Mouse (Mus musculus): ENCODE results near the gene Cd36.

The Cd36 gene

DNA sequence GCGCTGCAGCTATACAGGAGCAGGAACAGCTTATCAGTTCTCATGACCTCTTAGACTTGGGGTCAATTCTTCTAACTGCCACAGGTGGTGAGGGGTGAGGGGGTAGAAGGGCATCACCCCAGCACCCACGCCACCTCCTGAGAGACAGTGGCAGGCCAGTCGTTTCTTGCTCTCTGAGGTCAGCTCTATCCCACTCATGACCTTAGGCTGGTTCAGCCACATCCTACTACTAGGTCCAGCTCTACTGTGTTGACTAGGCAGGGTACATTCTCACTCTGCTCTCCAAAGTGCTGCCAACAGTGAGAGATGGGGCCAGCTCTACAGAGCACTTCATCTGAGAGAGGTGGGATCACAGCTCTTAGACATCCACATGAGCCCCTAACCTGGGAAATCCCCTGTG, 30.2 kb downstream of the Cd36 start:
- no peak for DNase-seq (ENCODE audit: low spot score in 2 of 2)

DNA sequence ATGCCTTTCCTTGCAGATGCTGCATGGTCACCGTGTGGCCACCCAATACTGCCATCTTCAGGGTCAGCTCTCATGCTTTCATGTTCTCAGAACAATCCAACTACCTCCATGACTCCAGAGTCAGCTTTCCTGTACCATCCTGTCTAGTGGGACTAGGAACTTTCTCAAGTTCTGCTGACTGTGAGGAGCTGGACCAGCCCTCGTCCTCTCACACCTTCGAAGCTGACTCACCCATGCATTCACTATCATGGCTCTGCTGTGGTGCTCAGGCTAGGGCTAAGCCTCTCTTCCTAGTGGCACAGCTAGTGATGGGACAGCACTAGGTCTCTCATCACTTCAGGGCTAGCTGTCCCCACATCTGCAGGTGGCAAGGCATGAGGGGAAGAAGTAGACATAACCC, 30.7 kb downstream of the Cd36 start:
- no peak for DNase-seq (ENCODE audit: low spot score in 2 of 2)

DNA sequence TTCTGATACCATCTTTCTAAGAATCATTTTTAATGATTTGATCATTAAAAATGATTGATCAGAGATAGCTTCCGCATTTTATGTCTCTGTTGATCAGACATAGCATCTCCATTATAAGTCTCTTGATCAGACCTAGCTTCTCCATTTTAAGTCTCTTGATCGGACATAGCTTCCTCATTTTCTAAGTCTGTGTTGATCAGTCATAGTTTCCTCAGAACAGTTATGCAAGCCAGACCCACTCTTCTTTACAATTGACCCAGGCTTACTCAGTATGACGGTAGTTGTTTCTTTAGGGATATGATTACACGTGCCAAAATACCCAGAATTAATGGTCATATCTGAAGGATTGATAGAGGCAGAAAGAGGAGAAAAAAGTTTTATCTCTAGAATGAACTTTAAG, 31.3 kb downstream of the Cd36 start:
- DNase-seq (ENCODE audit: low spot score in 2 of 2), result no peak

DNA sequence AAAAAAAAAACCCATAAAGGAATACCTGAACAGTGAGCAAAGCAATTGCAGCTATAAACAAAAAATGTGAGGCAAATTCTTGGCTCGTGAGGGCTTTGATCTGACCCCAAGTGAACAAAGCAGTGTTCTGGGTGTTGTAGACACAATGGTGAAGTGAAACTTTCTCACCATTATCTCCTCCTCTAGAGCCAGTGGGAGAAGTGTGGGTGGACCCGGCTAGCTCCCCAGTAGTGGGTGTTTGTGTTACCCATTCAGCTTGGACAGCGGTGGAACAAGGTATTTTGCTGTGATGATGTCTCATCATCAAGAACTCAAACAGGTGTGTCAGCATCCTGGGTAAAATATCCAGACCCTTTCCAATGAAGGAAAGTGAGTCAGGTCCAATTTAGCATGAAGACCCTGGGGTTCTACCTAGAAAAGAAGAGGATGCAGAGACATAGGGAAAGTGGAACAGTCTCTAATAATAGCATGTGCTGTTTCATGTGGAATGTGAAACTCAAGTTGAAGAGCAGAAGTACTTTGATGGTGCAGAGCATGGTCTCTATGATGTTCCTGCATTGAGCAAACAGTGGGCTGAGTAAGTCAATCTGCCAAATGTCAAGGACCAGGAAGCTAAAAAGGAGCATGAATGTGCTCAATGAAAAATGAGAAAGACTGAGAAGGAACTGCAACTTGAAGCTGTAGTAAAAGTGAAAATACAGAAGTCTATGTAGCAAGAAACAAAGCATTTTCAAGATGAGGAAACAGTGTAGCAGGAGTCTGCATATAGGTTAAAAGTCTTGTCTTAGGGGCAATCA, 34.3 kb downstream of the Cd36 start:
- no peak for DNase-seq (ENCODE audit: low spot score in 2 of 2)

DNA sequence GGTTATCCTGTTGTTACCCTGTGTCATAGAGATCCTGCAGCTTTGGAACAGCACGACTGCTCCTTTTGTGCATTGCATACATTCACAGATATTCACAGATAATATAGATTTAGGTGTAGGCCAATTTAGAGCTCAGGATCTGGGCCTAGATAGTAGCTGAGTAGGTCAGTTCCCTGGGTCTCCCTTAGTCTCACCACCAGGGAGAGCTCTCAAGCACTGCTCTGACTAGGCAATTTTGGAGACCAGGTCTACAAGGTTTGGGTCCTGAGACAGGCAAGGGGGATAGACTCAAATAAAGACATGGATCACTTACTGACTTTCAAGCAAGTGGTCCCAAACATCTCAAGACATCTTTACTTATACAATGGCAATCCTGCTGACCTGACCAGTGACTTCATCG, 38.0 kb downstream of the Cd36 start:
- DNase-seq (ENCODE audit: low spot score in 2 of 2), result no peak

DNA sequence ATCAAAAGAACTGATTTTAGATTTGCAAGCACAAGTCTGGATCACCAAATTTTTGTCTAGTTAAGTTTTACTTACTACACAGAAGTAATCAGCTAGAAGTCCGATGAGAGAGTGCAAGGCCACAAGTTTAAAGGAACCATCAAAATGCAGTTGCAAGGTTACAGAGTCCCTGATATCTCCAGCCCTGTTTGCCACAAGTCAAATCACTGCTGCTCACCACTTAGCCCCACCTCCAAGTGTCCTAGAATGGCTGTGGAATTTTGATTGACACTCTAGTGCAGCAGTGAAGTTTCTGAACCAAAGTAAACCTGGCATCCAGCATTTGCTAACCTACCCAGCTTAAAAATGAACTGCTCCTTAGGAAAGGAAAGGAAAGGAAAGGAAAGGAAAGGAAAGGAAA, 39.0 kb downstream of the Cd36 start:
- DNase-seq (ENCODE audit: low spot score in 2 of 2), result no peak

DNA sequence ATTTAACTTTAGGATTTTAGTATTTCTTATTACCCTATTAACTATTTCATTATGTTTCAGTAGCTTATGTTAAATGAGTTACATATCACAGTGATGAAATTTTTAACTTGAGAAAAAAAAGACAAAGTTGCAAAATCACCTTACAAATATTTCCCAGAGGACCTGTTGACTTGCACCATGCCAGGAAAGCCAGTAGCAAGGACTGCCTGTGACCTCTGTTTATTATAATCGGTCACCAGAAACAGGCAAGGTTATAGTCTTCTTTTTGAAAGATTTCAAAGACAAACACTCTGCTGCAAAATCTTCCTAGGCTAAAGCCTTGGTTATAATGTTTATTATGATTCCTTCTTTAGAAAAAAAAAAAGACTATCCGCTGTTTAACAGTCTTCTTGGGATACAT, 39.9 kb downstream of the Cd36 start:
- no peak for DNase-seq (ENCODE audit: low spot score in 2 of 2)

DNA sequence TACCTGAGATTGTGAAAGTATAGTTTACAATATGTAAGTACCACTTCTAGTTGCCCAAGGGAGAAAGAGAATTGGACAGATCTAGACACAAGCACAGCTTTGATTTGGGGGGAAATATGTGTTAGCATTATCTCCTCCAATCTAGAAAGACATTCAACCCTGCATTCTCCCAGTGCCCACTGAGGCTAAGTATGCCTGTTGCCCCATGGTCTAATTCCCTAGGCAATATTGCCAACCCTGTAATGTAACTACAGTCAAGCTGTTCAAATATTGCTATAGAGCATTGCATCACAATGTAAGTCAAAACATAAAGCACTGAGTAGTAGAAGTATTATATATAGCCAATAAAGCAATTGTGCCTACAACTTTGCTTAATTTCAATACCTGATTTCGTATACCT, 40.3 kb downstream of the Cd36 start:
- no peak for DNase-seq (ENCODE audit: low spot score in 2 of 2)

DNA sequence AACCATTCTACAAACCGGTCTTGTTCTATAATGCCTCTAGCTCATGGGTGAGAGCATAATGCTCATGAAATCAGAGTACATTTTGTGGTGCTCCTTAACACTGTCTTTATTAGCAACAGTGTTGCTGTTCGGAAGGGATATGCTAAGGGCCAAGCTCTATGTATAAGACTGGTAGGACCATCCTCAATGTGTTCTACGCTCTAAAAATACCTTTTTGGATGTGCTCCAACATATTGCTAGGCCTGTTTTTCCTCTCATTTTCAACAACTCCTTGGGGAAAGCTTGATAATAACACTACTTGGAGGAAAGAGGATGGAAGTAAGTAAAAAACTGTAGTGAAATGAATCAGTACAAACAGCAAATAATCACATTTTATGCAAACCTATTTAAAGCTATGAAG, 44.7 kb downstream of the Cd36 start:
- no peak for DNase-seq (ENCODE audit: low spot score in 2 of 2)

DNA sequence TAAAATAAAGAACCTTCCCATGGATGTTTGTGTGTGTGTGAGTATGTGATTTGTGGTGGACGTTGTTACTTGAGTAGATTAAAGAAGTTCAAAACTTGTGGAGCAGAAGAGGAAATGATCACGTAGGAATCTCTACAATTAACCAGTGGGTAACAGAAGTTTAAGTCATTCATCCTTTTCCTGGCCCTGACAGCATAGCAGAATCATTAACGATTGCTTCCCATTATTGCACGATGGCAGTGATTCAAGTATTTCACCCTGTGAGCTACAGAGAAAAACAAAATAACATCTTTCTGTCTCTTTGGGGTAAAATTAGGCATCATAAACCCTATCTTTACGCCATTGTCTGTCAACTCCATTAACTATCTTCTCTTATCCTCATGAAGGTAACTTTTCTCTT, 45.3 kb downstream of the Cd36 start:
- no peak for DNase-seq (ENCODE audit: low spot score in 2 of 2)

DNA sequence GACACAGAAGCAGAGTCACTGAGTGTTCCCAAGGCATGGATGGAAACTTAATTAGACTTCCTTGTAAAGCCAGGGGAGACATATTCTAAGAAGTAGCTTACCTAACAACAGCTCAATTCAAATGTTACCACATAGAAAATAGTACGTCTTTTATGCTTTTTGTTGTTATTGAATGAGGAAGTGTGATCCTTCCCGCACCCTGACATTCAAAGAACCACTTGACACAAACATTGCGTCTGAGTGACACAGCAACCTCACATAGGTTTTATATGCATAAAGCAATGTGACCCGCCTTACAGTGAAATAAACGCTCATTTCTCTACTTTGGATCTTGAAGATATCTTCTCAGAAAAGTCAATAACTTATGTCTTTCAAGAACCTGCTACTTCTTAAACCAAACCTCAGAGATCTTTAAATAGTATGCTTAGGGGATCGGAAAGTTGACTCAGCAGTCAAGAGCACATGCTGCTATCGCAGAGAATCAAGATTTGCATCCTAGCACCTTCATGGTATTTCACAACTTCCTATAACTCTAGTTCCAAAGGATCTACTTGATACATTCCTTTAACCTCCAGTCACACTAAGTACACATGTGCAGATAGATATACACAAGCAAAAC, 46.4 kb downstream of the Cd36 start:
- DNase-seq (ENCODE audit: low spot score in 2 of 2), result no peak

DNA sequence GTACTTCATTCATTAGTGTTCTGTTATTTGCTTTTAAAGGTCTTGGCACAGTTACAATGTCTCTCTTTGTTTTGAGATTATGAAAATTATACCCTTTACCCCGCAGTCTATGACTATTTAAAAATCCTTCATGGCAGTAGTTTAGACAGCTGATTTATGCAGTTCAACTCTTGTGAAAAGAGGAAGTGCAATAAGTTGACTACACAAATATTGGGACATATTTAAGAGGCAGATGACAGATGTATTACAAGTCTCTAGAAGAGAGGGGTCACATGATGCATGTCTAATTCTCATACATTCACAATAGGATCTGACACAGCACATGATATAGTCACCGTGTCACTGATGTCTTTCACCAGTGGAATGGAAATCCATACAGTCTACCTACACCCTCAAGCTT, 49.1 kb downstream of the Cd36 start:
- no peak for DNase-seq (ENCODE audit: low spot score in 2 of 2)

DNA sequence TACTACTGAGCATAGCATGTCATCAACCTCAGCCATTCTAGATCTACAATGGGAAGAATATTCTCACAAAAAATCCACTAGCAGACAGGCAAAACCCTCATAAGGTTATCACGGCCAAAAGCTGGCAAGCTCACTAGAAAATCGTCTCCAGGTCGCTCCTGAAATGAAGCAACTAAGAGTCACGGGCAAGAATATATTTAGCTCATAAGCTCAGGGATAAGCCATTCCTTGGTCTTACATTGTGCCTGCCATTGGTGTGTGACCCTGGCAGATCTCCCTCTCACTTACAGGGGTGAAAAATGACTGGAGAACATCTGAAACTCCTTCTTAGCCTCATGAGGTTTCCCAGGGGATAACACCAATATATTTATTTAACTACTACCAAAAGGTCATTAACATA, 52.2 kb downstream of the Cd36 start:
- no peak for DNase-seq (ENCODE audit: low spot score in 2 of 2)

DNA sequence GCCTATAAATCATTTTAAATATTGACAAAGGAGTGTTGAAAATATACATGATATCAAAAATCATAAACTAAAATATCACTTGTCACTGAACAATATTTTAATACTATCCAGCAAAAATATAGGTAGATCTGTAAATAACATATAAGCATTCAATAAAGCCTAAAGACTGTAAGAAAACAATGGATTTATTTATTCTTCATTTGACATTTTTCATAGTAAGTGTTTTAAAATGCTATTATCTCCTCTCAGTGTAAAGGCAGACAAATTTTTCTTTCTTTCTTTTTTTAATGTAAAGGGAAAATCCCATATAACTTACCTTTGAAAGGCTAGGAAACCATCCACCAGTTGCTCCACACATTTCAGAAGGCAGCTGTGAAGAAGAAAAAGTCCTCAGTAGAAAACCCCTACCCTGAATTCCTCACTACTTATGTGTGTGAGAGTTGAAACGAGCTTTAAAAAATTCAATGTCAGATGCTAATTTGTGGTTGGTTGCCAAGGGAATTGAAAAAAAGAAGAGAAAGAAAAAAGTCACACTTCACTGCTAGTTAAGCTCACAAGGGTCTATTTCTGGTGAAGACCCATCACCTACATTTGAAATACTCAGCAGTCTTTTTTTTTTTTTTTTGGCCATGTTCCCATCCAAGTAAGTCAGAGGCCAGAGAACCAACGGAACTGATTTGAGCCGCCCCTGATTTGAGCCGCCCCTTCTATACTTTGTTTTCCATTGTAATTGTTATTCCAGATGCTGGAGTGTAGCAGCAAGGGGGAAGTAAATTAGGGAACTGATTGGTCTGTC, 53.1 kb downstream of the Cd36 start:
- no peak for DNase-seq (ENCODE audit: low spot score in 2 of 2)

DNA sequence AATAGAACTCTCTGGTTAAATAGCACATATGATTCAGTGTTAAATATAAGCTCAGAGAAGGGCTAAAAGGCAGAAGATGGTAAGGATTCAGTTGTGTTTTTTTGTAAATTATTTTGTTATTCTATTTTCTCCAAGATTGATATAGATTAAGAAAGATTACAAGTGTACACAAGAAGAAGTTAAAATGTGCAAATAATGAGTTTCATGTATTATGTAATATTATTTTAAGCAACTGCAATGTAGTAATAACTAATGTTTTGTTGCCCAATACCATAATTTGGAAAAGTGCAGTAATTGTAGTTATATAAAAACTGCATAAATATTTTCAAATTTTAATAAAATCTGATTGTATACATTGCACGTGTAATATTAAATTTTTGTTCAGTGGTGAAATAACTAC, 54.8 kb downstream of the Cd36 start:
- DNase-seq (ENCODE audit: low spot score in 2 of 2), result no peak

DNA sequence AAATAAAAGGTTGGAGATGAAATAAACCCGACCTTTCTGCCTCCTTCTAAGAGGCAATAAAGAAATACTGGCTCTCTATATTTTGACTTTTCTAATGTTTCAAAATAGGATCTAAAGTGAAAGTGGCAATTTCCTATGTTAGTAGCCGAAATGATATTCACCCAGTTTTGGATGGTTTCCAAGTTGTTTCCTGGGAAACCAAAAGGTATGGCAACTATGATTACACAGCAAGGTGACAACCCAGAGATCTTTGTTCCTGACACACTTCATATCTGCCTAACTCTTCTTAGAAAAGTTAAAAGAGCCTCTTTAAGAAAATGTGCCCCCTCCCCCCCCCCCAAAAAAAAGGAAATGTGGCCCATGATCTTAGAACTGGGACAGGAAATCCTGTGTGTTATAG, 58.1 kb downstream of the Cd36 start:
- no peak for DNase-seq (ENCODE audit: low spot score in 2 of 2)

DNA sequence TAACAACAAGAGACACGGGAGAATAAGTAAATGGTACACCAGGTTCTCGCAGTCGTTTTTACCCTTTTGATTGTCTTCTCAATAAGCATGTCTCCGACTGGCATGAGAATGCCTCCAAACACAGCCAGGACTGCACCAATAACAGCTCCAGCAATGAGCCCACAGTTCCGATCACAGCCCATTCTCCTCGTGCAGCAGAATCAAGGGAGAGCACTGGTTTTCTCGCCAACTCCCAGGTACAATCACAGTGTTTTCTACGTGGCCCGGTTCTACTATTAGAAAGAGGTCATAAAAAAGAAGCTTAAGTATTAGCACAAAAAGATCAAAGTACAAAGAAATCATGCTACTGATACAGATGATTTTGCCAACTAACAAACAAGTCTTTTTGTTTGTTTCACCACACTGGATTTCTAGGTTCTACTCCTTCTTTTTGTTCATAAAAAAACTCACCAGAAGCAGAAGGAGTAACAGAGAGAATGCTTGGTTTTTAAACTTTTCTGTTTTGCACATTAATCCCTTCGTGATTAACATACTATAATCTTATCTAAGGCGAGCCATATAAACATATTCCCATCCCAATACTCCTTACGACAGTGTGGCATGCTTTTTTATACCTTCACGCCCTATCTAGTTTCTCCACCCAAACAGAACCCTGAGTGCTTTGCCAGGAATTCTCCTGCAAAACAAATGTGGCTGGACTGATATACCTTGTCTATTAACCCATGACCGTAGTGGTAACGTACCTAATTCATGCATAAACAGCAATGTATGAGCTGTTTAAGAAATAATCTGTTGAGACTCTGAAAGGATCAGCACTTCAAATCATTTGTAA, 59.7 kb downstream of the Cd36 start:
- no peak for DNase-seq (ENCODE audit: low spot score in 2 of 2)

DNA sequence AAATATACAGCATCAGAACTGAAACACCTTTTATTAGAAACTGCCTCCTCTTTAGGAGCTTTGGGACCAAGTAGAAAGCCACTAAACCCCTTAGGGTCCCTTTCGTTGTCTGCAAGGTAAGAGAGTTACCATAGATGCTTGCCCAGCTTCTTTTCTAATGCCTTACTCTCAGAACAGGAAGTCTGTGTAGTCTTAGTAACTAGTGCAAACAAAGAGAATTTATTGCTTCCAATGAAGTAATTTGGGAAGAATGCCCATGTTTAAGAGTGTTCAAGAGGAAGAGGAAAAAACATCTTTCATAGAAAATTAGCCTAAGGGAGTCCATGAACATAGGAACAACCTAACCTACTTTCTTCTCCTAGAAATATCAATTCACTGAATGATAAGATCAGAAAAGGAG, 67.2 kb downstream of the Cd36 start:
- DNase-seq (ENCODE audit: low spot score in 2 of 2), result no peak

DNA sequence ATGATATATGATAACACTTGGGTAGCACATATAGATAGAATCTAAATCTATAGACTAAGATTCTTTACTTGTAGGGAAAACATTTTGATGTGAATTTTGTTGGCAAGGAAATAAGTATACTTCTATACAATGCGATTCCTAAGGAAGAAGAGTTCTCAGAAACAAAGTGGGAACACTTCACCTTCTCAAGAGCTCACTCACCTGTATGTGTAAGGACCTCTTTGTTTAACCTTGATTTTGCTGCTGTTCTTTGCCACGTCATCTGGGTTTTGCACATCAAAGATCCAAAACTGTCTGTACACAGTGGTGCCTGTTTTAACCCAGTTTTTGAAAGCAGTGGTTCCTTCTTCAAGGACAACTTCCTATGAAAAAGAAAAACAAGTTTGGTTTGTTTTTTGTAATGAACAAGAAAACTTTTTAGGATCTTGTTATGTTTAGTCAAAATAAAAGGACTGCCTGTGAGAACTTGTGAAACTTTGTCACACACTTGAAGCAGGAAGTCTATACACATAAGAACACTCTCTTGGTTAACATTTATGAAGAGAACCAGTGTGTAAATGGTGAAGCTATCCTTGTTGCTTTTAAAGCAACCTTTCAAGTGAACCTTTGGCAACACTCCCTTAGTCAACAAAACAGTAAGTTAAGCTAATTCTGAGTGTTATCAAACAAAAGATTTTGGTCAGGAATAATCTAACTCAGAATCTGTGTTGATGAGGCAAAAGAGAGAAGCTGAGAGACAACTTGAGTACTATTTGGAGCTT, 68.2 kb downstream of the Cd36 start:
- DNase-seq (ENCODE audit: low spot score in 2 of 2), result no peak

DNA sequence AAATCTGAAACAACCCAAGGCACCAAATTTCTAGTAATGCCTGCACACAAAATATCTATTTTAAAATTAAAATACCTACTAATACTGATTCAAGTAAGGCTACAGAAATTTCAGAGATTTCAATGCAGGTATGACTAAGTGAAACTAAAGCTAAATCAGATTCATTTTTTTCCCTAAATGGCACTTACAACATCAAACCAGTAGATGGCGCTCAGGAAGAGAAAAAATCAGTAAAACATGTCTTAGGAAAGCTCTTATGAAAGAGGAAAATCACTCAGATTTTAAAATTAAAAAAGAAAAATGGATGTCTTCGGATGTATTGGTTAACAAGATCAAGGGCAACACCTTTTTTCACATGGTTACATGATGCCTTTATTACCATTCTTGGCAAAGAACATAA, 72.4 kb downstream of the Cd36 start:
- no peak for DNase-seq (ENCODE audit: low spot score in 2 of 2)

DNA sequence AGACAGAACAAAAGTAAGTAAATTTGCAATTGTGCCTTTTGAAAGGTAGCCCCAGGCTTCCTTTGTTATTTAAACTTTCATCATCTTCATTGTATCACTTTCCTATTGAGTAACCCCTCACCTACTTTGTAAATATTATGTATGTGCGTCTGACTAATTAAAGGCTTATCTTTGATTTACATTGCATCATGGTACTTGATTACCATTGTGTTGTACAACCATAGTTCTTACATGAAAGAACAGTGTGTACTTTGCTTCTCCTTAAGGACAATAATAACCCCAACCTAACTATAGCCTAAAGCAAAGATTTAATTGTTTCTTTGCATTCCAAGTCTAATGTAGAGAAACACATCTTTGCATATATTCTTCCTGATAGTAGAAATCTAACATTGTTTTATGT, 78.3 kb downstream of the Cd36 start:
- DNase-seq (ENCODE audit: low spot score in 2 of 2), result no peak

All from urinary bladder, adult 18-20 months (tissue).